Mouse (Mus musculus): ENCODE data around the gene Krtap28-10.
"Not testable (repeated sequence)": the region's sequence is repeated elsewhere in the genome, so short reads cannot be mapped to it uniquely, and the experiment has no call there.

Krtap28-10 gene

GRCm38 (mm10) chr1:83014477-83014876 lies 27.8 kb downstream of the Krtap28-10 start:
- DNase-seq (ENCODE audit: extremely low spot score, low read depth, low spot score), result no peak

- DNase-seq (ENCODE audit: extremely low spot score, low read depth, low spot score), result no peak
These were observed 34.8 kb downstream of the Krtap28-10 start for GRCm38 (mm10) chr1:83007471-83007870.

GRCm38 (mm10) chr1:83006218-83007179 lies 35.8 kb downstream of the Krtap28-10 start:
- no peak for DNase-seq (ENCODE audit: extremely low spot score, low read depth, low spot score)

- DNase-seq (ENCODE audit: extremely low spot score, low read depth, low spot score), result not testable (repeated sequence)
These were observed 42.0 kb downstream of the Krtap28-10 start, which contains the start of gene Gm47959 for GRCm38 (mm10) chr1:83000306-83000705. Gene Gm47959, plus strand, starts transcription at chr1:83000548.

- DNase-seq (ENCODE audit: extremely low spot score, low read depth, low spot score), result no peak
These were observed 48.3 kb downstream of the Krtap28-10 start for GRCm38 (mm10) chr1:82993947-82994346.

GRCm38 (mm10) chr1:82992093-82992492 lies 50.2 kb downstream of the Krtap28-10 start:
- DNase-seq (ENCODE audit: extremely low spot score, low read depth, low spot score), result no peak

- no peak for DNase-seq (ENCODE audit: extremely low spot score, low read depth, low spot score)
These were observed 50.7 kb downstream of the Krtap28-10 start for GRCm38 (mm10) chr1:82991596-82991995.

Data from hindlimb bud, embryonic 11.5 days (tissue).